Mouse (Mus musculus) MEL (cell line): ENCODE results near the gene Phtf2. TPM values are rescaled to one million over a fixed set of nuclear protein-coding genes. Genes with fewer than 3 reads are reported as not detected.
A peak's percentile ranks its signal among the peaks of the same experiment; 100 is the strongest.

Experiments
- DNase-seq: peaks from one replicate; pipeline ENCODE4 v3.0.0; 2011; ENCODE audit warnings: low read depth, low spot score
- H3K27ac ChIP-seq: 2 replicates; pipeline ENCODE4 v1.5.1; 2012; ENCODE audit warnings: low read depth, mild to moderate bottlenecking, control low read depth, low read length, moderate library complexity; ENCODE audit not compliant: control insufficient read depth
- H3K27me3 ChIP-seq, 2 experiments: fragments of 150-350 bp in 1 of 2; sonication (generic) in 1 of 2; 2 replicates each; pipeline ENCODE4 v1.6.1; 2012; ENCODE audit warnings: low read length in 2 of 2, mild to moderate bottlenecking in 2 of 2, improper control_type of control experiment in 1 of 2, moderate library complexity in 1 of 2; ENCODE audit not compliant: insufficient read depth in 2 of 2, control insufficient read depth in 1 of 2
- H3K36me3 ChIP-seq, 2 experiments: 2 replicates each; pipeline ENCODE4 v1.6.1; 2012 to 2014; ENCODE audit warnings: low read length in 2 of 2, improper control_type of control experiment in 1 of 2, inconsistent platforms in 1 of 2, mild to moderate bottlenecking in 1 of 2; ENCODE audit not compliant: insufficient read depth in 2 of 2, control insufficient read depth in 1 of 2
- H3K4me1 ChIP-seq, 2 experiments: fragments of 150-350 bp in 1 of 2; sonication (generic) in 1 of 2; 2 replicates each; pipeline ENCODE4 v1.6.1; 2012; ENCODE audit warnings: low read length in 2 of 2, improper control_type of control experiment in 1 of 2, mild to moderate bottlenecking in 1 of 2; ENCODE audit not compliant: insufficient read depth in 2 of 2, control insufficient read depth in 1 of 2
- H3K4me3 ChIP-seq, 2 experiments: fragments of 150-350 bp in 1 of 2; sonication (generic) in 1 of 2; 2 replicates each; pipeline ENCODE4 v1.5.1; 2012; ENCODE audit warnings: low read depth in 2 of 2, low read length in 2 of 2, mild to moderate bottlenecking in 2 of 2, moderate library complexity in 2 of 2, control low read depth in 1 of 2, improper control_type of control experiment in 1 of 2; ENCODE audit not compliant: control insufficient read depth in 1 of 2, insufficient read depth in 1 of 2
- H3K79me2 ChIP-seq: 2 replicates; pipeline ENCODE4 v1.6.1; 2012; ENCODE audit warnings: mild to moderate bottlenecking, low read length, moderate library complexity; ENCODE audit not compliant: control insufficient read depth, poor library complexity, insufficient read depth
- H3K9ac ChIP-seq: 2 replicates; pipeline ENCODE4 v1.6.1; 2012; ENCODE audit warnings: low read depth, mild to moderate bottlenecking, control low read depth, low read length, moderate library complexity; ENCODE audit not compliant: control insufficient read depth, poor library complexity, severe bottlenecking
- H3K9me3 ChIP-seq: fragments of 150-350 bp; sonication (generic); replicated peaks from 2 replicates; pipeline ENCODE4 v1.6.1; 2012; ENCODE audit warnings: mild to moderate bottlenecking, low read length, improper control_type of control experiment, moderate library complexity; ENCODE audit not compliant: insufficient read depth
- CHD1 ChIP-seq: IDR thresholded peaks from 2 replicates; pipeline ENCODE4 v1.6.1; 2012; ENCODE audit warnings: low read depth, mild to moderate bottlenecking, inconsistent platforms, low read length, improper control_type of control experiment
- CTCF ChIP-seq, 3 experiments: IDR thresholded peaks in 2 of 3; conservative IDR thresholded peaks in 1 of 3; 2 replicates each; pipeline ENCODE4 v1.5.1; 2011 to 2012; ENCODE audit warnings: low read length in 3 of 3, low read depth in 2 of 3, mild to moderate bottlenecking in 2 of 3, improper control_type of control experiment in 1 of 3, inconsistent platforms in 1 of 3, mixed read lengths in 1 of 3, moderate library complexity in 1 of 3; ENCODE audit not compliant: control insufficient read depth in 1 of 3, insufficient read depth in 1 of 3, poor library complexity in 1 of 3, severe bottlenecking in 1 of 3
- ELF1 ChIP-seq: IDR thresholded peaks from 2 replicates; pipeline ENCODE4 v1.6.1; 2014; ENCODE audit warnings: low read depth, mild to moderate bottlenecking, inconsistent platforms, low read length, improper control_type of control experiment, moderate library complexity
- EP300 ChIP-seq, 2 experiments: IDR thresholded peaks; 2 replicates each; pipeline ENCODE4 v1.6.1; 2011; ENCODE audit warnings: improper control_type of control experiment in 2 of 2, low read length in 2 of 2, low read depth in 1 of 2, mild to moderate bottlenecking in 1 of 2
- HCFC1 ChIP-seq: IDR thresholded peaks from 2 replicates; pipeline ENCODE4 v1.6.1; 2012; ENCODE audit warnings: low read depth, mild to moderate bottlenecking, inconsistent platforms, low read length, improper control_type of control experiment, moderate library complexity
- JUND ChIP-seq: IDR thresholded peaks from 2 replicates; pipeline ENCODE4 v1.6.1; 2011; ENCODE audit warnings: low read depth, mild to moderate bottlenecking, improper control_type of control experiment, low read length
- MAFK ChIP-seq: IDR thresholded peaks from 2 replicates; pipeline ENCODE4 v1.6.1; 2011; ENCODE audit warnings: low read depth, mild to moderate bottlenecking, low read length, improper control_type of control experiment, borderline replicate concordance
- MXI1 ChIP-seq: IDR thresholded peaks from 2 replicates; pipeline ENCODE4 v1.6.1; 2011; ENCODE audit warnings: mild to moderate bottlenecking, low read depth, low read length, improper control_type of control experiment
- NRF1 ChIP-seq: IDR thresholded peaks from 2 replicates; pipeline ENCODE4 v1.6.1; 2014; ENCODE audit warnings: low read depth, mild to moderate bottlenecking, inconsistent platforms, low read length, improper control_type of control experiment, moderate library complexity; ENCODE audit not compliant: poor library complexity, insufficient read depth, severe bottlenecking
- POLR2A ChIP-seq, 2 experiments: IDR thresholded peaks; 2 replicates each; pipeline ENCODE4 v1.6.1; 2011 to 2012; ENCODE audit warnings: low read length in 2 of 2, mild to moderate bottlenecking in 2 of 2, control low read depth in 1 of 2, improper control_type of control experiment in 1 of 2, low read depth in 1 of 2, moderate library complexity in 1 of 2; ENCODE audit not compliant: control insufficient read depth in 1 of 2, insufficient read depth in 1 of 2, poor library complexity in 1 of 2
- POLR2AphosphoS5 ChIP-seq: IDR thresholded peaks from 2 replicates; pipeline ENCODE4 v1.6.1; 2012; ENCODE audit warnings: low read depth, borderline replicate concordance, mild to moderate bottlenecking, inconsistent platforms, low read length, moderate library complexity, mixed read lengths
- RCOR1 ChIP-seq: IDR thresholded peaks from 2 replicates; pipeline ENCODE4 v1.6.1; 2012; ENCODE audit warnings: low read depth, mild to moderate bottlenecking, inconsistent platforms, low read length, improper control_type of control experiment
- SIN3A ChIP-seq: IDR thresholded peaks from 2 replicates; pipeline ENCODE4 v1.6.1; 2012; ENCODE audit warnings: low read length, improper control_type of control experiment, inconsistent platforms
- SMC3 ChIP-seq: IDR thresholded peaks from 2 replicates; pipeline ENCODE4 v1.6.1; 2011; ENCODE audit warnings: low read depth, low read length, improper control_type of control experiment
- TAL1 ChIP-seq: IDR thresholded peaks from 2 replicates; pipeline ENCODE4 v1.6.1; 2012; ENCODE audit warnings: mild to moderate bottlenecking, inconsistent platforms, low read length, moderate library complexity, mixed read lengths
- TBP ChIP-seq: IDR thresholded peaks from 2 replicates; pipeline ENCODE4 v1.8.0; 2011; ENCODE audit warnings: low read depth, low read length, improper control_type of control experiment
- USF1 ChIP-seq: IDR thresholded peaks from 2 replicates; pipeline ENCODE4 v1.6.1; 2014; ENCODE audit warnings: low read depth, mild to moderate bottlenecking, inconsistent platforms, low read length, improper control_type of control experiment, moderate library complexity
- ZMIZ1 ChIP-seq: IDR thresholded peaks from 2 replicates; pipeline ENCODE4 v1.6.1; 2012; ENCODE audit warnings: low read depth, mild to moderate bottlenecking, inconsistent platforms, low read length, improper control_type of control experiment, moderate library complexity
- polyA plus RNA-seq, 2 experiments: library from polyadenylated mRNA; stranded (reverse) in 1 of 2; unstranded in 1 of 2; fragments of >175 nt in 1 of 2; fragments of >200 nt in 1 of 2; gene quantifications; 2 replicates each; pipeline versions ENCODE4 v1.2.1 to v1.2.4; 2012; ENCODE audit warnings: low replicate concordance in 2 of 2, low read depth in 1 of 2; ENCODE audit not compliant: insufficient read length in 2 of 2, insufficient read depth in 1 of 2, missing spikeins in 1 of 2
- total RNA-seq: library from RNA; depleted of rRNA; stranded (reverse); fragments of 300-350 nt; gene quantifications from 2 replicates; pipeline ENCODE4 v1.2.3, GENCODE M21; 2012

Phtf2 gene
- total and polyA plus RNA-seq, 3 experiments, result 20.0 TPM; not detected in 1

DNA sequence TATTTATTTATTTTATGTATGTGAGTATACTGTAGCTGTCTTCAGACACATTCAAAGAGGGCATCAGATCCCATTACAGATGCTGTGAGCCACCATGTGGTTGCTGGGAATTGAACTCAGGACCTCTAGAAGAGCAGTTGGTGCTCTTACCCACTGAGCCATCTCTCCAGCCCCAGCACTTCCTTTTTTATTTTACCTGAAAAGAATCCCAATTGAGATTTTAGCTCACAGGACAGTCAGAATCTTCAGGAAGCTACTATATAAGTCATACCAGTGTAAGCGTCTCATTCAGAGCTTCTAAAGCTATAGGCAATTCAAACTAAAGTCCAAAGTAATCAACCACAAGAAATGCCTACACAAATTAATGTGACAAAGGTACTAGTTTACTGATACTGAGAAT, 47.5 kb downstream of the Phtf2 start:
- H3K36me3 ChIP-seq, result peaks cover 0 to 3% of the 10 kb centered on the region in 2 experiments; a peak in 2 of 4 replicates
- H3K27me3 ChIP-seq, result no peaks in the 10 kb centered on the region
- H3K79me2 ChIP-seq, result no peaks in the 10 kb centered on the region; the same call in 1 of the 2 replicates
- TF ChIP-seq USF1, result no peak
- peak; percentile 93 for TF ChIP-seq TBP
- TF ChIP-seq CHD1, result no peak
- no peak for TF ChIP-seq SMC3
- H3K4me1 ChIP-seq, result peaks cover 0 to 3% of the 10 kb centered on the region in 2 experiments; a peak in 1 of 4 replicates
- no peak for DNase-seq
- H3K4me3 ChIP-seq, result no peak overlapping the region
- H3K27ac ChIP-seq, result no peak overlapping the region
- H3K9me3 ChIP-seq, result no peaks in the 10 kb centered on the region
- H3K9ac ChIP-seq, result no peak overlapping the region

- no peak overlapping the region for H3K4me3 ChIP-seq
- TF ChIP-seq POLR2A (IDR thresholded peaks at IDR 0.05; ENCODE audit: control insufficient read depth in 1 of 2, insufficient read depth in 1 of 2, low read depth in 1 of 2, low read length in 2 of 2, poor library complexity in 1 of 2) (no peak), CTCF (IDR thresholded peaks at IDR 0.05 in 2 of 3, conservative IDR thresholded peaks at IDR 0.05 in 1 of 3; ENCODE audit: control insufficient read depth in 1 of 3, insufficient read depth in 1 of 3, low read depth in 2 of 3, low read length in 3 of 3, poor library complexity in 1 of 3, severe bottlenecking in 1 of 3) (no peak), POLR2AphosphoS5 (no peak), RCOR1 (no peak), NRF1 (no peak), JUND (no peak)
- no peak overlapping the region for H3K27ac ChIP-seq
- no peak for DNase-seq
- no peaks in the 10 kb centered on the region; the same call in 1 of the 2 replicates for H3K79me2 ChIP-seq
- no peaks in the 10 kb centered on the region for H3K27me3 ChIP-seq
- no peaks in the 10 kb centered on the region; a peak in 1 of 4 replicates for H3K36me3 ChIP-seq
- no peaks in the 10 kb centered on the region for H3K9me3 ChIP-seq
- H3K9ac ChIP-seq, result no peak overlapping the region
- no peaks in the 10 kb centered on the region for H3K4me1 ChIP-seq
These were observed 50.5 kb downstream of the Phtf2 start for GRCm38 (mm10) chr5:20831433-20831832.

DNA sequence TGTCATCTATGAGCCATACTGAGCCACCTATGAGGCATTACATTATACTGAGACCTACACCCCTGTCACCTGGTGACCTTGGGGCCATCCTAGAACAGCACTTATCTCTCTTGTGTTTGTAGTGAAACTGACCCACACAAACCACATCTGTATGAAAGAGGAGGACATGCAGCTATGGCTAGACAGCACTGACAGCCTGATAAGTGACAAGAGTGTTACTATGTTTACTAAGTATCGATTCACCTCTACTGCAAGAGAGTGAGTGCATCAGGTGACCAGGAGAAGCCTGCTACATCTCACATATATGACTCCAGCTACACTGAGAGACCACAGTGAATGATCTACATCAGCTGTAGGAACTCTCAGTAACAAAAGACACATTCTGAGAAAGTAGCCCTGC, 51.2 kb downstream of the Phtf2 start:
- no peaks in the 10 kb centered on the region for H3K4me1 ChIP-seq
- no peak overlapping the region for H3K27ac ChIP-seq
- no peaks in the 10 kb centered on the region for H3K9me3 ChIP-seq
- no peak for DNase-seq
- H3K79me2 ChIP-seq, result no peaks in the 10 kb centered on the region; the same call in 1 of the 2 replicates
- H3K27me3 ChIP-seq, result no peaks in the 10 kb centered on the region
- TF ChIP-seq EP300 (IDR thresholded peaks at IDR 0.05; ENCODE audit: low read depth in 1 of 2, low read length in 2 of 2) (no peak), SIN3A (no peak), HCFC1 (no peak), MAFK (no peak), SMC3 (no peak), ZMIZ1 (no peak), CTCF (IDR thresholded peaks at IDR 0.05 in 2 of 3, conservative IDR thresholded peaks at IDR 0.05 in 1 of 3; ENCODE audit: control insufficient read depth in 1 of 3, insufficient read depth in 1 of 3, low read depth in 2 of 3, low read length in 3 of 3, poor library complexity in 1 of 3, severe bottlenecking in 1 of 3) (no peak), TAL1 (no peak), MXI1 (no peak), CHD1 (no peak), ELF1 (no peak), POLR2AphosphoS5 (no peak)
- H3K4me3 ChIP-seq, result no peak overlapping the region
- H3K36me3 ChIP-seq, result no peaks in the 10 kb centered on the region
- H3K9ac ChIP-seq, result no peak overlapping the region
